Mouse (Mus musculus) cerebellum, adult (tissue): ENCODE data around the gene Acp1.

Experiments used
- ATAC-seq: cut with Nextera tagmentation; 2 replicates; pipeline ENCODE4 v1.9.2; 2017; ENCODE audit warnings: mild to moderate bottlenecking, moderate library complexity, mixed read lengths; ENCODE audit not compliant: insufficient number of reproducible peaks, low FRiP score, low TSS enrichment

Acp1 gene

DNA sequence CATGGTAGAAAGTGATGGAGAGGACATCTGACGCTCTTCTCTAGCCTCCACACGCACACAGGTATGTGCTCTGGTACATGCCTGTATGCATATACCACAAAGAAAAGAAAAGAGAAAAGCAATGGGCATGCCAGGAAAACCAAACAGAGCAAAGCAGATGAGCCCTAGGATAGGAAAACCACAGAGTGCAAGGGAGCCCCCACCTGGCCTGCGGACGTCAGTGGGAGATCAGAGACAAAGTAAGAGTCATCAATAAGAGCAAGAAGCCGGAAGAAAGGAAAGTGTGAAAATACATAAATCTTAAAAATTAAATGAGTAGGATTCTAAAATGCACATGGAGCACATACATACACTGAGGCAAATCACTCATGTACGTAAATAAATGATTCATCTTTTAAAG, 31.9 kb downstream of the Acp1 start:
- no peak for ATAC-seq

DNA sequence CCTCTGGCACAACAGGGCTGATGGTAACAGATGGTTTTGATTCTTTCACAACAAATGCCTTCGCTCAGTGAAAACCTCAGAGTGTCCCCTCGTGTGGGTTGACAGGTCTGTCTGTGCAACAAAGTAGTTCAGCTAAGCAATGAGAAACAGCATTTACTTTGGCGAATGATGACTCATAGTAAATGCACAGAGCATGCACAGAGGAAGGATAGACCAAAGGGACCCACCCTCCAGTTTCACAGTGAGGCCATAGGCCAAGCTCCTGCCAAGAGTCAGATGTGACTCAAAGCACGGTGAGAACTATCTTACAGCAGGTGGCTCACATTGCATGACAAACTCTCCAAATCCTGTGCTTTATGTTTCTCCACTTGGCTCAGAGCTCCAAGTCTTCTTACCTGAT, 45.6 kb downstream of the Acp1 start:
- ATAC-seq = no peak

DNA sequence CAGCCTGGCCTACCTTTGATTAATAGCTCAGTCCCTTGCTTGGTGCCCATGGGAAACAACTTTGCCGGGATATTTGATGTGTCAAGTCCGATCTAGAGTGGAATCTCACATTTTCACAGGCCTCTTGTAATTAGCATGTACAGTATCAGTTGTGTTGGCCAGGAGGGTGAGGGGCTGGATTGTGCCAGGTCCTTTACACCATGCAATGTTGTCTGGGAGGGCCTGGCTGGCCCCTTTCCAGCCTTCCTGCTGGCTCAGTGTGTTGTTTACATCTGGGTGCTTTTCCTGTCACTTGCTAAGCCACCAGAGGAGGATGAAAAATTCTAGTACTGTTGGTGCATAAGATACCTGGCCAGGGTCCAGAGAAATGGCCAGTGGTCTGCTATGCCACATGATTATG, 47.0 kb downstream of the Acp1 start:
- no peak for ATAC-seq

DNA sequence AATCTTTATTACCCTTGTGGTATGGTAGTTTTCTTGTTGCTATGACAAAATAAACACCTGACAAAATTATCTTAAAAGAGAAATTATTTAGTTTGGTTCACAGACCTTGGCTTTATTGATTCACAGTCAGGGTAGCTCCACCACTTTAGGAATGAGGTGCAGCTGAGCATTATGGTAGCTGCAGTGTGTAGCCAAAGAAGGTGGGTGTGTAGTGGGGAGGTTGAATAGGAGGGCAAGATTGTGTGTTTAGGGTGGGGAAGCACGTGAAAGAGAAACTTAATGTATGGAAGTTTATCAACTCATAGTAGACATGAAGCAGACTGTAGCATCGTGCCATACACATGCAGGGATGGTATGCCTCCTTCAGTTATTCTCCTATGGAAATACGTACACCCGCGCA, 55.2 kb downstream of the Acp1 start:
- ATAC-seq = no peak

DNA sequence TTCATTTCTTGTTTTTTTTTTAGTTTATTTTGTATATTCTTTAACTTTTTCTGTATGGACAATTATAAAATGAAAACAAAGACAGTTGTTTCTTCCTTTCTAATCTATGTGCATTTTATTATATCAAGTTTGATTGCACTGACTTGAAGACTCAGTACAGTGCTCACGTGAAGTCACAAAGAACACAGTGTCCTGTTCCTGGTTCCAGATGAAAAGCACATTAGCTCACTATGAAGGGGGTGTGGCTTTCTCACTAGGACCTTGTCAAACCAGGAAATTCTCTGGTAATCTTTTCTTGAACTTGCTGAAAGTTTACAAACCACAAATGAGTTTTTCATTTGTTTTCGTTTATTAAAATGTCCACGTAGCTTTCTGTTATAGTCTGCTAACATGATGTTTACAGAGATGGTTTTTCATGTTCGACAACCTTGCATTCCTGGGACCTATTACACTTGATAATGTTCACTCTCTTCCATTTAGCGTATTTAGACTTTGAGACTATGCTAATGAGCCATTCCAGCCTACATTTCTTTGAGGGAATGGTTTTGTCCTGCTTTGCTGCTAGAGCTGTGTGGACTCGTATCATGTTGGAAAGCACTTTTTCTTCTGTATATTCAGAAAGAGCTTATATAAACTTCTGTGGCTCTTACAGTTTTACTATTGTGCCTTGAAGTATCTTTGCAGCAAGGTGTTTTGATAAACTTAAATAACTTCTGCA, 55.8 kb downstream of the Acp1 start:
- ATAC-seq = no peak

DNA sequence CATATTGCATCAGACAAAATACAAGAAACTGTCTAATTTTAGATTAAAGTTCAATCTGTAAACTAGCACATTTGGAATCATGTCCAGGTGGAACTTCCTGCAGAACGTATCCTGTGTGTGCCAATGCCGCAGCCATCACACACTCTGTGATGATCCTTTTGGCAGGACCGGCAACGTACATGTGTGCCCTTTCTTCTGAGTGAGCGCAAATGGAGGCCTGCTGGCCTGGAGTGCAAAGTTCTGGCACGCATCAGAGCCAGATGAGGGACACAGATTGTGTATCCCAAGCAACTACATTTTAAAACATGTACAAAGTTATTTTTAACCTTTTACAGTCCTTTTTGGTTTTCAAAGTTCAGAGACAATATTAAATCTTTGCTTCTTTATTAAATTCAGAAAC, 59.5 kb downstream of the Acp1 start:
- peak; percentile 69 for ATAC-seq

DNA sequence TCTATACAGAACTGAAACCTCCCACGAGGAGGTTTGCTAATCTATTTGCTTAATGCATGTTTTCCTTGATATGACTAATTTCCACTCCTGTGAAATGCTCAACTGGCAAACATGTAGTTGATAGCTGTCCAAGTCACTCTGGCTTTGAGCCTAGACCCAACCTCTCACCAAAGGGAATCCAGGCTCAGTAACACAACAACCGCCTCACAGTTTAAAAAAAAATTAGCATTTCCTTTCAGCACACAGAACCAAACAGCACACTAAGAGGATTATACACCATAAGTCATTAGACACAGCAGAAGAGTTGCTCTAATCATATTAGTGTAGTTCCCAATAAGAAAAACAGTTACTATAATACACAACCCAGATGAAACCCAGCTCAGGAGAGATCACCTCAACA, 60.5 kb downstream of the Acp1 start:
- peak; percentile 61; the same call in 1 of the 2 replicates for ATAC-seq

DNA sequence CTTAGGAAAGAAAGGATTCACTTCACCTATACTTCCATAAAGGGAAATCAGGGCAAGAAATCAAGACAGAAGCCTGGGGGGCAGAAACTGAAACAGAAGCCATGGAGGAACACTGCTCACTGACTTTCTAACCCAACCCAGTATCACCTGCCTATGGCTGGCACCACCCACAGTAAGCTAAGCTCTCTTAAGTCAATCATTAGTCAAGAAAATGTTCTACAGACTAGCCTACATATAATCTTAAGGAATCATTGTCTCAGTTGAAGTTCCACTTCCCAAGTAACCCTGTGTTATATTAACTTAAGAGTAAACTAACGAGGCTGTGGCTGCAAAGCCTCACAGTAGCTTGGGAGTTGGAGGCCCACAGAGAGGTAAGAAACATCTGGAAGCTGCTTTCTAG, 62.9 kb downstream of the Acp1 start:
- ATAC-seq = no peak
